Mouse (Mus musculus): ENCODE measurements around the gene Mgat4e. TPM values are rescaled to one million over a fixed set of nuclear protein-coding genes. Genes with fewer than 3 reads are reported as not detected.
"Not testable (repeated sequence)": the region's sequence is repeated elsewhere in the genome, so short reads cannot be mapped to it uniquely, and the experiment has no call there.

Mgat4e gene
- polyA plus RNA-seq, 1 experiment from 2014 or later = not detected

- no peaks in the 10 kb centered on the region for H3K36me3 ChIP-seq (ENCODE audit: control insufficient read depth, insufficient read depth, low read length)
- no peak overlapping the region for H3K9ac ChIP-seq (ENCODE audit: low read length)
- H3K4me1 ChIP-seq (replicated peaks; ENCODE audit: control insufficient read depth, insufficient read depth, low read length) = no peaks in the 10 kb centered on the region
- H3K27ac ChIP-seq (ENCODE audit: low read length) = no peak overlapping the region
- no peaks in the 10 kb centered on the region for H3K9me3 ChIP-seq (ENCODE audit: control insufficient read depth, low read length)
- no peak for ATAC-seq (ENCODE audit: low read depth)
- no peak overlapping the region for H3K4me3 ChIP-seq (ENCODE audit: low read length)
- H3K27me3 ChIP-seq (ENCODE audit: control insufficient read depth, insufficient read depth, low read depth, low read length) = no peaks in the 10 kb centered on the region
- H3K4me2 ChIP-seq (ENCODE audit: low read depth, low read length) = no peak overlapping the region
- WGBS = 71% methylated on average over 3 of the region's 3 CpGs
Measured at GRCm38 (mm10) chr1:134535513-134535912, 14.0 kb downstream of the Mgat4e start.

DNA sequence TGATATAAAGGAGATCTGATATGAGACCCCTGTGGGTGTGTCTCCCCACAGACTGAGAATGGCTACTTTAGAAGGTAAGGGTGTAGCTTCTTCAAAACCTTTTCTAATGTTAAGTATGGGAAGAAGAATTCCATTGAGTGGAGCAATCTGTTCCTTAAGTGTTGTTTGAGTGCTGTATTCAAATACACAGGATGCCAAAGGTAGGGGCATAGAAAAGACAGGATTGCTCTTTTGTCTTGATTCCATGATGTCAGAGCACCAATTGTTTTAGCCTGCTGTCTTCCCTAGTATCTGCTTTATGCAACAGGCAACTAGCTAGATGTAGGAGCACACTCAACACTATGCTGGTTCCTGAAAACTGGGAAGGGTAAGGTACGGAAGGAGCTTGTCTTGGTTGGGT lies 14.4 kb downstream of the Mgat4e start:
- Histone ChIP-seq H3K27ac (ENCODE audit: low read length) (no peak overlapping the region), H3K9ac (ENCODE audit: low read length) (no peak overlapping the region), H3K4me2 (ENCODE audit: low read depth, low read length) (no peak overlapping the region), H3K4me1 (replicated peaks; ENCODE audit: control insufficient read depth, insufficient read depth, low read length) (no peaks in the 10 kb centered on the region), H3K9me3 (ENCODE audit: control insufficient read depth, low read length) (no peaks in the 10 kb centered on the region), H3K4me3 (ENCODE audit: low read length) (no peak overlapping the region), H3K27me3 (ENCODE audit: control insufficient read depth, insufficient read depth, low read depth, low read length) (no peaks in the 10 kb centered on the region), H3K36me3 (ENCODE audit: control insufficient read depth, insufficient read depth, low read length) (no peaks in the 10 kb centered on the region)
- WGBS = 91% methylated on average over 1 of the region's 1 CpGs
- ATAC-seq (ENCODE audit: low read depth) = no peak

- H3K36me3 ChIP-seq (ENCODE audit: control insufficient read depth, insufficient read depth, low read length); ATAC-seq (ENCODE audit: low read depth); H3K9ac ChIP-seq (ENCODE audit: low read length); H3K9me3 ChIP-seq (ENCODE audit: control insufficient read depth, low read length); H3K4me1 ChIP-seq (replicated peaks; ENCODE audit: control insufficient read depth, insufficient read depth, low read length); H3K4me3 ChIP-seq (ENCODE audit: low read length); H3K27me3 ChIP-seq (ENCODE audit: control insufficient read depth, insufficient read depth, low read depth, low read length); H3K4me2 ChIP-seq (ENCODE audit: low read depth, low read length); H3K27ac ChIP-seq (ENCODE audit: low read length): not testable (repeated sequence)
- WGBS = 90% methylated on average over 10 of the region's 10 CpGs
Measured at GRCm38 (mm10) chr1:134533710-134534109, 15.8 kb downstream of the Mgat4e start.

- WGBS = 72% methylated on average over 6 of the region's 6 CpGs
- Histone ChIP-seq H3K9me3 (ENCODE audit: control insufficient read depth, low read length) (no peaks in the 10 kb centered on the region), H3K4me2 (ENCODE audit: low read depth, low read length) (no peak overlapping the region), H3K9ac (ENCODE audit: low read length) (no peak overlapping the region), H3K36me3 (ENCODE audit: control insufficient read depth, insufficient read depth, low read length) (no peaks in the 10 kb centered on the region), H3K4me3 (ENCODE audit: low read length) (no peak overlapping the region), H3K27ac (ENCODE audit: low read length) (no peak overlapping the region), H3K27me3 (ENCODE audit: control insufficient read depth, insufficient read depth, low read depth, low read length) (no peaks in the 10 kb centered on the region), H3K4me1 (replicated peaks; ENCODE audit: control insufficient read depth, insufficient read depth, low read length) (no peaks in the 10 kb centered on the region)
- ATAC-seq (ENCODE audit: low read depth) = no peak
Measured at GRCm38 (mm10) chr1:134530618-134531017, 18.9 kb downstream of the Mgat4e start.

DNA sequence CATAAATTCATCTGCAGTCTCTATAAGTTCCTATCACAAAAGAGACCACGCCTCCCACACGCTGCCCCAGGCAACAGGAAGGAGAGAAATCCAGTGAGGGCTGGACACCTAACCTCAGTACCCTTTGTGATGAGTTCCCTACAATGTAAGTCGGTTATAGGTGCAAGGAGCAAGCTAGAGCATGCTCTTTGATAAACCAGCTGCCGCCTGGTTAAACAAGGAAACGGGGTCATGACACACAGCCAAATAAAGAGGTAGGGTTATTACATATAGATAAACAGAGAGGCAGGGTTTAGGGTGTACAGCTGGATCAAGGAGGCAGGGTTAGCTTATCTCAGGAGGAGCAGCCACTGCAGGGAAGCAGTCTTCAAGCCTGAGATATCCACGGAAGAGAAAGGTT lies 22.7 kb downstream of the Mgat4e start:
- Histone ChIP-seq H3K4me2 (ENCODE audit: low read depth, low read length) (no peak overlapping the region), H3K9me3 (ENCODE audit: control insufficient read depth, low read length) (no peaks in the 10 kb centered on the region), H3K36me3 (ENCODE audit: control insufficient read depth, insufficient read depth, low read length) (no peaks in the 10 kb centered on the region), H3K27me3 (ENCODE audit: control insufficient read depth, insufficient read depth, low read depth, low read length) (no peaks in the 10 kb centered on the region), H3K4me3 (ENCODE audit: low read length) (no peak overlapping the region), H3K4me1 (replicated peaks; ENCODE audit: control insufficient read depth, insufficient read depth, low read length) (no peaks in the 10 kb centered on the region), H3K27ac (ENCODE audit: low read length) (no peak overlapping the region), H3K9ac (ENCODE audit: low read length) (no peak overlapping the region)
- ATAC-seq (ENCODE audit: low read depth) = no peak
- WGBS = 50% methylated on average over 6 of the region's 6 CpGs

GRCm38 (mm10) chr1:134525015-134525414 lies 24.5 kb downstream of the Mgat4e start:
- no peak for ATAC-seq (ENCODE audit: low read depth)
- Histone ChIP-seq H3K27me3 (ENCODE audit: control insufficient read depth, insufficient read depth, low read depth, low read length) (no peaks in the 10 kb centered on the region), H3K4me1 (replicated peaks; ENCODE audit: control insufficient read depth, insufficient read depth, low read length) (no peaks in the 10 kb centered on the region), H3K36me3 (ENCODE audit: control insufficient read depth, insufficient read depth, low read length) (no peaks in the 10 kb centered on the region), H3K27ac (ENCODE audit: low read length) (no peak overlapping the region), H3K4me3 (ENCODE audit: low read length) (no peak overlapping the region), H3K9ac (ENCODE audit: low read length) (no peak overlapping the region), H3K9me3 (ENCODE audit: control insufficient read depth, low read length) (no peaks in the 10 kb centered on the region), H3K4me2 (ENCODE audit: low read depth, low read length) (no peak overlapping the region)
- 78% methylated on average over 1 of the region's 1 CpGs for WGBS

DNA sequence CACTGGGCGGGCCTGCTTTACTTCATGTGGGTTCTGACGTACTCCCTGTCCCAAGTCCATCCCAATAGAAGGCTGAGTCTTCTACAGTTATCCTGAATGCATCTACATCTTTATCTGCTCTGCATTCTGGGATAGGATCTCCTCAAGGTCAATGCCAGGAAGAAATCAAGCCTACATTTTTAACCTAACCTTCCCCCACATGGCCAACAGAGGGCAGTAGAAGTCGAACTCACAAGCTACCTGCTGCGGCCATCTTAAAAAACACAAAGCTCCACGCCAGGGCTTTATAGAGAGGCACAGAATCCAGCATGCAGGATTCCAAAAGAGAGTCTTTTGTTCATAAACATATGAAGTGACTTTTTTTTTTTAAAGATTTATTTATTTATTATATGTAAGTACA lies 25.1 kb downstream of the Mgat4e start:
- Histone ChIP-seq H3K9ac (ENCODE audit: low read length) (no peak overlapping the region), H3K27me3 (ENCODE audit: control insufficient read depth, insufficient read depth, low read depth, low read length) (no peaks in the 10 kb centered on the region), H3K36me3 (ENCODE audit: control insufficient read depth, insufficient read depth, low read length) (no peaks in the 10 kb centered on the region), H3K27ac (ENCODE audit: low read length) (no peak overlapping the region), H3K4me3 (ENCODE audit: low read length) (no peak overlapping the region), H3K4me2 (ENCODE audit: low read depth, low read length) (no peak overlapping the region), H3K9me3 (ENCODE audit: control insufficient read depth, low read length) (no peaks in the 10 kb centered on the region), H3K4me1 (replicated peaks; ENCODE audit: control insufficient read depth, insufficient read depth, low read length) (no peaks in the 10 kb centered on the region)
- WGBS = 69% methylated on average over 5 of the region's 5 CpGs
- ATAC-seq (ENCODE audit: low read depth) = no peak

DNA sequence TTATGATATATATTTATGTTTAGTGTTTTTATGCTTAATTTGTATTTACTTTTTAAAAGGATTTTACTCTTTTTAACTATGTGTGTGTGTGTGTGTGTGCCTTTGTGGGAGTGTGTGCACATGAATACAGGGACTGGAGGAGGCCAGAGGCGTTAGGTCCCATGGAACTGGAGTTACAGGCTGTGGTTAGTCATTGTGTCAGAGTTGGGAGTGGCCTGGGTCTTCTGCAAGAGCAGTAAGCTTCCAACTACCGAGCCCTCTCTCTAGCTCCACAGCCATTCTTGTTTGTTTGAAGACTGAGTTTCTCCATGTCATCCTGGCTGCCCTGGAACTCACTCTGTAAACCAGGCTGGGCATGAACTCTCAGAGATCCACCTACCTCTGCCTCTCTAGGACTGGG lies 27.2 kb downstream of the Mgat4e start:
- Histone ChIP-seq H3K9me3 (ENCODE audit: control insufficient read depth, low read length) (no peaks in the 10 kb centered on the region), H3K27ac (ENCODE audit: low read length) (no peak overlapping the region), H3K36me3 (ENCODE audit: control insufficient read depth, insufficient read depth, low read length) (no peaks in the 10 kb centered on the region), H3K9ac (ENCODE audit: low read length) (no peak overlapping the region), H3K27me3 (ENCODE audit: control insufficient read depth, insufficient read depth, low read depth, low read length) (no peaks in the 10 kb centered on the region), H3K4me1 (replicated peaks; ENCODE audit: control insufficient read depth, insufficient read depth, low read length) (no peaks in the 10 kb centered on the region; the same call in 1 of the 2 replicates), H3K4me2 (ENCODE audit: low read depth, low read length) (no peak overlapping the region), H3K4me3 (ENCODE audit: low read length) (no peak overlapping the region)
- ATAC-seq (ENCODE audit: low read depth) = no peak
- WGBS = 26% methylated on average over 2 of the region's 2 CpGs

DNA sequence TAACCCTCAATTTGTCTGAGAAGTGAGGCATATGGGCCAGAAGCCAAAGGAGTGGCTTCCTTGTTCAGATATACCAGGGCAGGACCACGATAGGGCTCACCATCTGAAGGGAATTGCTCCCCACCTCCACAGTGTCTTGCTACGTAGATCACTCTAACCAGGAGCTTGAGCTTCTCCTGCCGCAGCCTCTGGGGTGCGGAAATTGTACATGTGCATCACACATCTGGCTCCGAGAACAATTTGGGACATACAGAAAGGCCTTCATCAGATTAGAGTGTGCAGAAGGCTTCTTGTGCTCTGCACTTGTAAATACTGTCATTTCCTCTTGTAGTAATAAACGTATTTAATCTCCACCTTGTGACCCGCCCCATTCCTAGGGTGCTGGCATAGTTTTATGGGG lies 28.3 kb downstream of the Mgat4e start:
- Histone ChIP-seq H3K9me3 (ENCODE audit: control insufficient read depth, low read length) (no peaks in the 10 kb centered on the region), H3K4me3 (ENCODE audit: low read length) (no peak overlapping the region), H3K4me1 (replicated peaks; ENCODE audit: control insufficient read depth, insufficient read depth, low read length) (peaks cover 7% of the 10 kb centered on the region), H3K9ac (ENCODE audit: low read length) (no peak overlapping the region), H3K36me3 (ENCODE audit: control insufficient read depth, insufficient read depth, low read length) (no peaks in the 10 kb centered on the region), H3K27ac (ENCODE audit: low read length) (no peak overlapping the region), H3K4me2 (ENCODE audit: low read depth, low read length) (no peak overlapping the region), H3K27me3 (ENCODE audit: control insufficient read depth, insufficient read depth, low read depth, low read length) (no peaks in the 10 kb centered on the region)
- WGBS = 71% methylated on average over 7 of the region's 7 CpGs
- ATAC-seq (ENCODE audit: low read depth) = no peak

DNA sequence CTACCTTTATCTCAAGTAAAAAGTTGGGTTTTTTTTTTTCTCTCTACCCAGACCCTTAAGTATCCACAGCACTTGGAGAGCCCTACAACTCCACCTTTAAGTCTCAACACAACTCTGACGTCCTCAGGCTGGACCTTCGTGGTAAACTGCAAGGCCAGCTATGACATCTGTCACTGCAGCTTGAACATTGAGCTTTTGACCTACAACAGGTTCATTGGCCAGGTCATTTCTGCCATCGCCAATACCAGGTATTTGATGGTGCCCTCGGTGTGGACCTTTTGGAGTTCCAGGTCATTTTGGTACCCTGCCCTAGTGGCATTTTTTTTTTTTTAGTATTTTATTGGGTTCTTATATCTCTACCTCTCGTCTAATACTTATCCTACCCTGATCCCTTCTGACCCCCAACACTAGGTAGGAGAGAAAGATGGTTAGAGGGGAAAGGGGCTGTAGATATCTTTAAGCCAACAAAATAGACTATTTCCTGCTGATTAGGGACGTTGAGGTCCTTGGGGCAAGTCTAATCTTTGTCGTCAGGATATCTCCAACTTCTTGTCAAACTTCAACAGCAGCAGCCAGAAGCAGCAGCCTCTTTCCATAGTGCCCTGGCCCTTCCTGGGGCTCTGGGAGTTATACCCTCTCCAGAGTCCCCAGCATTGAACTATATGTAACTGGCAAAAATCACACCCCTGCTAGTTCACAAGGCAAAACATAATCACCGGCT lies 29.3 kb downstream of the Mgat4e start:
- ATAC-seq (ENCODE audit: low read depth) = no peak
- Histone ChIP-seq H3K27me3 (ENCODE audit: control insufficient read depth, insufficient read depth, low read depth, low read length) (no peaks in the 10 kb centered on the region), H3K27ac (ENCODE audit: low read length) (no peak overlapping the region), H3K9ac (ENCODE audit: low read length) (no peak overlapping the region), H3K4me3 (ENCODE audit: low read length) (no peak overlapping the region), H3K9me3 (ENCODE audit: control insufficient read depth, low read length) (no peaks in the 10 kb centered on the region), H3K36me3 (ENCODE audit: control insufficient read depth, insufficient read depth, low read length) (no peaks in the 10 kb centered on the region), H3K4me1 (replicated peaks; ENCODE audit: control insufficient read depth, insufficient read depth, low read length) (peaks cover 12% of the 10 kb centered on the region), H3K4me2 (ENCODE audit: low read depth, low read length) (no peak overlapping the region)
- WGBS = 70% methylated on average over 8 of the region's 8 CpGs

Data from lung, embryonic 16.5 days (tissue).